Mouse (Mus musculus) left cerebral cortex, postnatal 36 days (tissue): ENCODE data around the gene Cela1. TPM values are rescaled to one million over a fixed set of nuclear protein-coding genes. Genes with fewer than 3 reads are reported as not detected.

Experiments used
- DNase-seq, 2 experiments: peaks; one replicate each; pipeline ENCODE4 v3.0.0; 2021 to 2022; ENCODE audit warnings: low spot score in 2 of 2, mixed read lengths in 1 of 2
- intact Hi-C: fragments of 180-260 bp; cut with DNase I; formaldehyde crosslinking; loops from one replicate; pipeline ENCODE4 v1.15.1; 2025
- total RNA-seq, 2 experiments: library from RNA; stranded (reverse); gene quantifications; 2 replicates each; pipeline ENCODE4 v1.2.3; 2021

The Cela1 gene
- total RNA-seq, 2 experiments from 2014 or later = 3.6 to 4.4 TPM

GRCm38 (mm10) chr15:100677675-100678074 is 10.0 kb downstream of the Cela1 start:
- no peak for DNase-seq
- intact Hi-C loops = no loop called here

DNA sequence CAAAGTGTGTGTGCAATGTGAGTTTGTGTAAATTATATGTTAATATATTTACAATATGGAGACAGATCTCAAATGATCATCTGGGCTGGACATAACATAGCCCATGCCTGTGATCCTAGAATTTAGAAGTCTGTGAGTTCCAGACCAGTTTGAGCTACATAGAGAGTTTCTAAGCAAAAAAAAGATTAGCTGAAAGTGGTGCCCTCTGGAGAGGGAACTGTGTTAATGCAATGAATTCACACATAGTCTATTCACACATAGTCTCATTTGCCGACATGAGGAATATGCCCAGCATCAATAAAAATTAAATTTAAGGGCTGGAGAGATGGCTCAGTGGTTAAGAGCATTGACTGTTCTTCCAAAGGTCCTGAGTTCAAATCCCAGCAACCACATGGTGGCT is 11.2 kb downstream of the Cela1 start:
- intact Hi-C loops = no loop called here
- no peak for DNase-seq

DNA sequence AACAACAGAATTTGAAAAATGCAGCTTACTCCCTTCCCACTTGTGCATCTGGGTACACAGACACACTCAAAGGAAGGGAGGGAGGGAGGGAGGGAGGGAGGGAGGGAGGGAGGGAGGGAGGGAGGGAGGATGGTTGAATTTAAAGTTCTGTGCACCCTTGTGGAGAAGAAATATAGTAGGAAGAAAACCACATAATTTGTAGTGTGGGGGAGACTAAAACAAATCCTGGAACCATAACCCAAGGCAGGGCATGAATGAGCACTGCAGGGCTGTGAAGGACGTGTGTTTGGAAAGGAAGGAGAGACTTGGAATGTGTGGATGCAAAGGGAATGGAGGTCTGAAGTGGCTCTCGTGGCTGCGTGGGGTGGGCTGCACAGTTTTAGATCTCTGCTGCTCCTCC is 12.2 kb downstream of the Cela1 start:
- no peak for DNase-seq
- intact Hi-C loops = no loop called here

DNA sequence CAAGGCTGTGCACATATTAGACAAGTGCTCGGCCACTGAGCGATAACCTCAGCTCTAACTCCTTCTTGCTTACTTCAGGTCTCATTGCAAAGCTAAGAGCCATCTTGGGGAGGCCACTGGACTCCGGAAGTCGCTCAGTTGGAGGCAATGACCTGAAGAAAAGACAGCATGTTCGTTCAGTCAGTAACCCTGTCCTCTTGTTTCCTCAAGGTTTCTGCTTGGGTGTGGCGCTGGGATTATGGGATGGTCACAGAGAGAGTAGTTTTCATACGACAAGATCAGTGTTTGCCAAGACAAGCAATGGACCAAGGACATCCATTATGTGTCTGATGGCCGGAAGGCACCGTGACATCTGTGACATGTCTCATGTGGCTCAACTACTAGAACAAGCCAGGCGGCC is 13.2 kb downstream of the Cela1 start:
- intact Hi-C loops = no loop called here
- DNase-seq = no peak

DNA sequence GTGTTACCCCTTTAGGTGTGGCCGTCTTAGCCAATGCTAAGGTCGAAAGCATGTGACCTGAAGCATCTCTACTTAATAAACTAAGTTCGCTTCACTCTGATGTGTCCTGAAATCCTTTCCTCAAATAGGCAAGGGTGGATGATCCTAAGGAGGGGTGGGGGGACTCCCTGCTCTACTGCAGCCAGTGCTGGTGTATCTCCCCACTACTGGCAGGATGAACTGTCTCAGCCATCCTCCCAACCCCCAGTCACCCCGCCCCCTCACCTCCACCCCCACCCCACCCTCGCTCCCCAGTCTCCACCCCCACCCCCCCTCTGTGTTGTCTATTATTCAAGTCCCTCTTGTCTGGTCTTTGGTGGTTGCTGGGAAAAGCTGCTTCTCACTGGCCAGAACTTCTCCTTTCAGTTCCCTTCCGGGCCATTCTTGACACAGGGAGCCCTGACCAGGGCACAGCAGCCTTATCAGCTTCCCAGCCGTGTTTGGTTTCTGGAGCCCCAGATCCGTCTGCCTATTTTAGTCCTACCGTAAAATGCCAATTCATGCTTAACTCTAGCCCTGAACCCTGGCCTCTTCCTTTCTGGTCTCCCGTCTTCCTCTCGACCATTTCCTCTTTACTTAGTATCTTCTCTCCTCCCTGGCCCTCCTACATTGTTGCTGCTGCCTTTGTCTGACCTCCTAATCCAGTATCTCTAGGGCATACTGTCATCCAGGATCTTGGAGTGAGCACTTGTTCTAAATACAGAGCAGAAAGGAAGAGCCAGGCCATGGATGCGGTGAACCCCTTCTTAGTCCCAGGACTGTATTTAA is 13.9 kb downstream of the Cela1 start:
- intact Hi-C loops = no loop called here
- no peak for DNase-seq

GRCm38 (mm10) chr15:100670833-100671232 is 16.9 kb downstream of the Cela1 start:
- intact Hi-C loops = no loop called here
- DNase-seq = no peak

- intact Hi-C loops = no loop called here
- no peak for DNase-seq
These were observed 17.7 kb downstream of the Cela1 start for GRCm38 (mm10) chr15:100670004-100670403.

GRCm38 (mm10) chr15:100669337-100669736 is 18.4 kb downstream of the Cela1 start, which contains the start of gene Bin2:
Gene Bin2, minus strand, starts transcription at chr15:100669553.
- no peak for DNase-seq
- intact Hi-C loops = no loop called here

DNA sequence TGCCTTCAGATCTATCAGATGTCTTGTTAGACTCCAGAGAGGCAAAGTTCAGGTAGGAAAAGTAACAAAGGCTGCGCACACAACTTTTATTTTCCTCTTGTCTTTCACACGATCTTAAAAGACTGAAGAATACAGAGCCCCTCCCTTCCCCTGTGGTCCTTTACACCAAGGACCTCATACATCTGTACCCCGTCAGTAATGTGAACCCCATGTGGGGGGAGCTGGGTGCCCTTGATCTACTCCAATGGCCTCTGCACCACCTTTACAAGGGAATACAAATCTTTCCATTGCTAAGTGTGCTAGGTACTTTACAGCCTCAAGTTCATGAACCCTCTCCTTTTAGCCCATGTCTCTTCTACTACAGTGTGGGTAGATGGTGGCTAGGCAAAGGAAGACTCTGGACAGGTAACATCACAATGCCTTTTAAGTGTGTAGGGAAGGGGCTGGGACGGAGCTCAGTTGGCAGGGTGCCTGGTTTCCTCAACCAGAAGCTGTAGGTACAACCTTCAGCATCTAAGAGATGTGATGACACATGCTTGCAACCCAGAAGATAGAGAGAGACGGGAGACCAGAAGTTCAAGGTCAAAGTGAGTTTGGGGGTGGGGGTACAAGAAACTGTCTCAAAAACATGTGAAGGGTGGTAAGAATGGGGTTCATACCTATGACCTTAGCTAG is 19.7 kb downstream of the Cela1 start:
- intact Hi-C loops = no loop called here
- DNase-seq = no peak

DNA sequence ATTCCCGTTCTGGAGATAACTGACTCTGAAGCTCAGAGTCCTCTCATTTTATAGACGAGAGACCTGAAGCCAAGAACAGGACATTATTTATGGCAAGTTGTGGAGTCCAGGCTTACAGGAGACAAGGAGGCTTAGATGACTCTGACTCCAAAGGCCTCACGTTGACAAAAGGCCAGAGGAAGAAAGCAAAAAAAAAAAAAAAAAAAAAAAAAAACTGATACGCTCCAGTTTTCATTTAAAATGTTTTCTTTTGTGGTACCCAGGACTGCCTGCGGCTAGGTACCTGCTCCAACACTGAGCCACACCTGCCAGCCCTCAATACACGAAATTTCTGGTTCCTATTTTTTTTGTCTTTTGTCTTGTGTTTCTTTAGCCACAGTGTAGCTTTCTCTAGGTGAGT is 20.3 kb downstream of the Cela1 start:
- no peak for DNase-seq
- intact Hi-C loops = no loop called here

GRCm38 (mm10) chr15:100666851-100667250 is 20.9 kb downstream of the Cela1 start:
- DNase-seq = no peak
- intact Hi-C loops = no loop called here

DNA sequence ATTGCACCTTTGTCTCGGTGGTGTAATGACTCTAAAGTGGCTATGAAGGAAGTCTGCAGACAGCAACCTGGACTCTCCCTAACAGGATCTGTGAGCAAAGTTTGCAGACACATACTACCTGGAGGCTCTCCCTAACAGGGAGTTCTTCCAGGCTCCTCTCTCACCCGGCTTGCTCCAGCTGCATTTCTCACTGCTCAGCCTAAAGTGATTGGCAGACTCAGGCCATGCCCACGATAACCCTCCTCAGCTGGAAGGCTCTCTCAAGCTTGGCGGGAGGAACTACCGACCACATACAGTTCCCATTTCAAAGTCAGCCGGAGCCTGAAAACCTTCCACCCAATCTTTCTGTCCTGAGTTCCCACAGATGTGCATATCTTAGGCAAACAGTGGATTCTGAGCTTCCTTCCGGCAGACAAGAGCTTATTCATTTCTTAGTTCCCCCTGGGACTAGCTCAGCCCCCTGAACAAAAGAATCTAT is 21.5 kb downstream of the Cela1 start:
- DNase-seq = no peak
- intact Hi-C loops = no loop called here

DNA sequence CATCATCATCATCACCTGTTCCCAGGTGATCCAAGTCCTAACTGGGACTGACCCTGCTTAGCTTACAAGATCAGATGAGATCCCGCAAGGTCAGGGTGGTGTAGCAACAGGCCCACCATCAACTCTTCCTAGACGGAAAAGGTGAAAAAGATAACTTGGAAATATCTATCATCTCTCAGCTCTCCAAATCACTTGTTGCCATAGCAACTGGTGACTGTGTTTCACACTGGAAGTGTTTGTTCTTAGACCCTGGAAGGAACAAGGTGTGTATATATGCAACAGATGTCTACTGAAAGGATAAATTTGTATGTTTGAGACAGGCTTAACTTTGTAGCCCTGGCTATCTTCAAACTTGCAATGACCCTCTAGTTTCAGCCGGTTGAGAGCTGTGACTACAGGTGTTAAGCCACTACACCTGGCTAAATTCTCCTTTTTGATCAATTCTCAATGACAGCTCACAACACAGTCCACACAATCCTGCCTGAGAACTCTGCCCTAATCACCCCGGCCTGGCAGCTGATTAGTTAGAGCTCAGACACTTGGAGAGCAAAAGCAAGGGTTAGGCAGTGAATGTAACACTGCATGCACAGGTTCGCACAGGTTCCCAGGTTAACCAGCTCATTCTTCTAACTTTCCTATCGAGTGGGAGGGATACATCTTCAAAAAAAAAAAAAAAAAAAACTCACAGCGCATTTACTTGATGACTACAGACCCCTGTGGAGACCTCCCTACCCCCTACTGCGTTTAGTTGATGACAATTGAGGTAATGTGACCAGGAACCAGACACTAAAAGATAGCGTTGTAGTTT is 22.1 kb downstream of the Cela1 start:
- intact Hi-C loops = no loop called here
- no peak for DNase-seq

- DNase-seq = no peak
- intact Hi-C loops = no loop called here
These were observed 22.9 kb downstream of the Cela1 start for GRCm38 (mm10) chr15:100664813-100665274.

DNA sequence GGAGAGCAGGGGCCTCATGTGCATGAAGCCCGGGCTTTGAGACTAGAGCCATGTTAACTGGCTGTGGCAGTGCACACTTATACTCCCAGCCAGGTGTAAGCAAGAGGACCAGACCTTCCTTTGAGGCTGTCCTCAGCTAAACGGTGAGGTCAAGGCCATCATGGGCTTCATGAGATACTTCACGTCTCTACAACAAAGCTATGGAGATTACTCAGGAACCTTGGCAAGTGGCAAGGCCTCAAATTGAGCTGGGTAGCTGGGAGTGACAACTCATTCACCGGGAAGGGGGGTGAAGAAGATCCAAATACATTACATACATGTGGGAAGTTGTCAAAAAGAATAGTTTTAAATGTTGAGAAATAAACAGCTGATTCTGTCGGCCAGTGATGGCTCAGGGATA is 26.9 kb downstream of the Cela1 start:
- no peak for DNase-seq
- intact Hi-C loops = no loop called here

GRCm38 (mm10) chr15:100660306-100660705 is 27.4 kb downstream of the Cela1 start:
- DNase-seq = no peak
- intact Hi-C loops = no loop called here

- DNase-seq = no peak
- intact Hi-C loops = no loop called here
These were observed 32.5 kb downstream of the Cela1 start for GRCm38 (mm10) chr15:100655201-100655600.

DNA sequence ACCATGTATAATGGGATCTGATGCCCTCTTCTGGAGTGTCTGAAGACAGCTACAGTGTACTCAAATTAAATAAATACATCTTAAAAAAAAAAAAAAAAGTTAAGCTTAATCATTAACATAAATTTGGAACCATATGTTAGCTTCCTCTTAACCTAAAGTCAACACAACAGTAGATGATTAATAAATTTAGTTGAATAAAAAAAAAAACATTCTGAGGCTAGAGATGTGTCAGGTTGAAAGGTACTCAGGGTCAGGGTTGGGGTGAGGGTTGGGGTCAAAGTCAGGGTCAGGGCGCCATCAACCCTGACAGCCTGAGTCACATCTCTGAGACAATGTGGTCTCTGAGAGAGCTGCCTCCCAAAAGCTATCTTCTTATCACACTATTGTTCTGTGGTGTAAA is 33.5 kb downstream of the Cela1 start:
- intact Hi-C loops = no loop called here
- no peak for DNase-seq

DNA sequence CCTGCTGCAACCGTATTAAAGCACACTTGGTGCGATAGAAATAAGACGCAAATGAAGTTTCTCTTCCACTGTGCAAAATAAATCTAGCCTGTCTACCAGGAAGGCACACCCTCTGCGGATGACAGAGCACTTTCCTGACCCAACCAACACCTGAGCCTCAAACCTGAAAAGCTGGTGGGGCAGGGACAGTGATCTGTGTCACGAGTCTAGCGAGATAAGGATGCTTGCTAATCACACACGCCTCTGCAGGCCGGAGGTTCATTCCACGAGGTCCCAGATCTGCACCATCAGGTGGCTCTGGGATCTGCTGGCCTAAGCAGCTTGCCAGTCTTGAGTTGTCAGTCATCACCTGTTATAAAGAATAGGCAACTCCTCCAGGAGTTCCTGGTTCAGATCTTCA is 36.1 kb downstream of the Cela1 start:
- DNase-seq = no peak
- intact Hi-C loops = no loop called here

DNA sequence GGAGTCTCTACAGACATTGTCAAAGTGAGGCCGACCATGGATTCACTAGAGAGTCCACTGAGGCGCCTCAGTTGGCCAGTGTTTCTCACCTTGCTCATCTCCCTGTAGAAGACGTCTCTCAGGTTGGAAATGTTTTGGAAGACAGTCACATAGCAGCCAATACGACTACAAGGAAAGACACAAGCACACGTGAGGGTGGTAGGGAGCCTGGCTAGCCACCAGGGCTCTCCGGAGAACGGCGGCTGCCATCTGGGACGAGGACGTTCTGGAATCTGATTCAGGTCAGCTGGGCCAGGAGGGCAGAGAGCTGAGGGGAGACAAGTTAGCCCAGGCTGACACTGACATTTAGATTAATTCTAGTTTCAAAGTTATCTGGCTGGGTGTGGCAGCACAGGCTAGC is 37.6 kb downstream of the Cela1 start:
- no peak for DNase-seq
- intact Hi-C loops = no loop called here
